Mouse (Mus musculus) lung, adult 2 months (tissue): ENCODE data around the gene Heatr9.

ENCODE experiments used
- CTCF ChIP-seq: fragments of 200-500 bp; IDR thresholded peaks from 2 replicates; pipeline ENCODE4 v1.5.1; 2011; ENCODE audit warnings: mild to moderate bottlenecking, low read length, control low read depth; ENCODE audit not compliant: insufficient read depth
- POLR2A ChIP-seq: fragments of 200-500 bp; IDR thresholded peaks from 2 replicates; pipeline ENCODE4 v1.6.1; 2011; ENCODE audit warnings: low read depth, mild to moderate bottlenecking, control low read depth, low read length, borderline replicate concordance; ENCODE audit errors: extremely low read depth

DNA sequence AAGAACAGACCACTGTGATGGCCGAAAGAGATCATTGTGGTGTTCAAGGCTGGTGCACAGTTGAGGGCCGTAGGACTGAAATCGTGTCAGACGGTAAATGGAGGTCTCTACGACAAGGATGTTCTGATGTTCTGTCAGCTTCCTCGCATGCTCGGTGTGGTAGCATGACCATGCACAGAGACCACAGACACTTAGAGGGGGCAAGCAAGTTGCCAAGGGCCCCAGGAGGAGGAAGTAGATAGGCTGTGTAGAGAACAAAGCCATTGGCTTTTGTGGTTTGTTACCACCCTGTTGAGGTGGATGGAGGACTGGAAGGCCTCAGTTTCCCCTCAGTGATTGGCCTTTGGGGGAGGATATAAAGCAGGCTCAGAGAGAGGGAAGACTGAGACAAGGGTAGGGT lies 47.3 kb upstream of the Heatr9 start:
- TF ChIP-seq CTCF (no peak), POLR2A (no peak)
